Mouse (Mus musculus): ENCODE results near the gene Gm12355.

- TF ChIP-seq POLR2A (IDR thresholded peaks at IDR 0.05; ENCODE audit: borderline replicate concordance, extremely low read depth, insufficient read depth, insufficient read length, poor library complexity, severe bottlenecking) (no peak), CTCF (IDR thresholded peaks at IDR 0.05; ENCODE audit: borderline replicate concordance, extremely low read depth, insufficient read depth, insufficient read length) (no peak)
Measured at GRCm38 (mm10) chr11:98637501-98637900, 12.0 kb upstream of the Gm12355 start.

All from brain, embryonic 14.5 days (tissue).